Mouse (Mus musculus): ENCODE results near the gene Bcl2l14.

The Bcl2l14 gene

DNA sequence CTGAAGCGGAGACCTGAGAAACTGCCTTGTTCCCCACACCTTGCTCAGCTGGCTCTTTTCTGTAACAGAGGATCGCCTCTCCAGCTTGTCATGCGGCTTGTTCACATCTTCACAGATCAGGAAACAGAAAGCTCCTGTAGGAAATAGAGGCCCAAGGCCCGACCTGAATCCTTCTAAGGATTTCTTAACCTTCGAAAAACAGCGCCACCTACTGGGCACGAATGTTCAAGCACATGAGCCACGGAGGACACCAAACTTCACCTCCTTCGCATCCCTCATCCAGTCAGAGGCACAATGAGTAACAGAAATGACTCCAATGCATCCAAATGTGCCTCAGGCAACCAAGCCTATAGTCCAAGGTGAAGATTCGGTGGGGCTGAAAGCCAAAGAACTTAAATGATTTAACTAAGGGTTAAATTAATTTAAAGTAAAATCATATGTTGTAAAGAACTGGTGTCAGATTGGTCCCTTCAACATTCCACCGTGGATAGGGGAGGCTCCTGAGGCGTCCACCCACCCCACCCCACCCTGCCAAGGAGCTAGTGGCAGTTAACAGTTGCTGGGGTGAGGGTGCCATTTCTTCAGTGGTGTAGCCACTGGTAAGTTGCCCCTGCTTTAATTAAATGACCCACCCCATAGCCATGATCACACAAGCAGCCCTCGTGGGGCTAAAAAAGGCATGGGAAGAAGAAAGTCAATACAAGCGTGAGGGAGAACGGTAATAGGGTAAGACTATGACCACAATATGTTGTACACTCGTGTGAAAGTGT is 7.0 kb downstream of the Bcl2l14 start:
- DNase-seq (ENCODE audit: low read depth, low spot score), result no peak

DNA sequence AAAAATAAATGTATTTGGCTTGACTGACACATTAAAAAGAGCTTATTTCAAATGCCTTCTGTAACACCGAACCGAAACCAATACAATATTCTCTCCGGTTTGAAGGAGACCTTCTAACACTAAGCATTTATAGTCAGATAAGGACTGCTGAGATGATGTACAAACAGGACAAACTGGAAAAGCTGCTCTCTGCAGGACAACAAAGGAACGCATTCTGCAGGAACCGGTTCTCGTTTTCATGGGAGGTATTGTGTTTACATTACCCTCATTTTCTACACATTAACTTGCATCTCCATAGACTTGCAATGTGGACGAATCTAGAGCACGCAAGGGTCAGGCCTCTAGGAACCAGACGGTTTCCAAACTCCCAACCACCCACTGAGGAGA is 7.6 kb downstream of the Bcl2l14 start:
- DNase-seq (ENCODE audit: low read depth, low spot score), result no peak

DNA sequence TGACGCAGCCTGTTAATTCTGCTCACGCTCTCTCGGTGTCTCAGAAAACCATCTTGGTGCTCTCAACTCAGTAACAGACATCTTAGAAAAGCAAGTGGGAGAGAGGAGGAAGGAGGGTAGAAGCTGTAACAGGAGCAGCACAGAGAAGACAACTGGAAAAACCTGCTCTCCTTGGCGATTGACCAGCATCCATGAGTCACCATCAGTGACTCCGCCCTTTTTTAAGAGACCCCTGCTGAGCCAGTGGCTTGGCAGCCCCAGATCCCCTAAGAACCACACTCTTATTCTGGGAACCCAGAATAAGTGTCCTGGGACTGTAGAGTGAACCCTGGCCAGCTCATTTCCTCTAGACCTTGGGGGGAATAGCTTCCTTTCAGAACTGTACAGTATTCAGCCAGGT is 11.1 kb downstream of the Bcl2l14 start:
- no peak for DNase-seq (ENCODE audit: low read depth, low spot score)

DNA sequence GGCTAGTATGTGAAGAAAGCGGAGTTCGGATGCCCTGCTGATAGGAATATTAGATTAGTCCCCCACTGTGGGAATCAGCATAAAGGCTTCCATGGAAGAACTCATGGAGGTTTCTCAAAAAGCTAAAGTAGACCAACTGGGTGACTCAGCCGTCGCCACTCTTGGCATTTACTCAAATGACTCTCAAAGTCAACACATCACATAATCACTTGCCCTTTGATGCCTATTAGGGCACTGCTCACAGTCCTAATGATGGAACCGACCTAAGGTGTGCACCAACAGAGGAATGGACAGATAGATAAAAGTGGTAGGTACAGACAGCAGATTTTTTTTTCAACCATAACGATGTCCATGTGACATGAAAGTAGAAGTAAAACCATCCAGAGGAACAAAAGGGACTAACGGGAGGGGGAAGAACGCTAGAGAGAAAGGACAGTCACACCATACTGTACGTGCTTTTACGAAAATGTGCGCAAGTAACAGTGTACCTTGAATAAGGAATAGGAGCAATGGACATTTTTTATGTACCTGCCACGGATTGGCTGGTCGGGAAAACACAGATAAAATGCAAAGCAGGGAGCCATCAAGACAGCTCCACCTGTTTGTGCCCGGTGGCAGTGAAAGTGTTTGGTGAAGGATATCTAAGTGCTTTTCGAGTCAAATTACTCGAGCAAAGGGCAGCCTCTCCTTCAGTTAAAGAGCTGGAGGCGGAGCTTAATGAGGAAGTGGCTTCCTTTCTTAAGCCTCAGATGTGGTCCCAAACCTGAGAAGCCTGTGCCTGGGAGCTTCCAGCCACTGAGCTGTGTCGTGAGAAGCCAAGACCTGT is 17.8 kb downstream of the Bcl2l14 start:
- no peak for DNase-seq (ENCODE audit: low read depth, low spot score)

DNA sequence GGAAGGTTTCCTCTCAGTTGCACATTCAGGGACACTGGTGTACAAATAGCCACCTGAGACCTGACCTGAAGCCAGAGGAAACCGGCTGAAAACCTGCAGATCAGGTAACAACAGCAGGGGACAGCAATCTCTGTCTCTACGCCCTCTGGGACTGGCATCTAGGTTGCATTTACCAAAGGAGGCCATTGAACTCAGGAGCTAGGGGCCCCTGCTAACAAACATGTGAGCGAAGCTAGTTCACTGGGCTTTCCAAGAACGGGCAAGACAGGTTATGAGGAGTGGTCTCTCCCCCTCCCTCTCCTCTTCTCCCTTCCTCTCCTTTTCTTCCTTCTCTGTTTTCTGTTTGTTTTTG is 18.4 kb downstream of the Bcl2l14 start:
- DNase-seq (ENCODE audit: low read depth, low spot score), result no peak

DNA sequence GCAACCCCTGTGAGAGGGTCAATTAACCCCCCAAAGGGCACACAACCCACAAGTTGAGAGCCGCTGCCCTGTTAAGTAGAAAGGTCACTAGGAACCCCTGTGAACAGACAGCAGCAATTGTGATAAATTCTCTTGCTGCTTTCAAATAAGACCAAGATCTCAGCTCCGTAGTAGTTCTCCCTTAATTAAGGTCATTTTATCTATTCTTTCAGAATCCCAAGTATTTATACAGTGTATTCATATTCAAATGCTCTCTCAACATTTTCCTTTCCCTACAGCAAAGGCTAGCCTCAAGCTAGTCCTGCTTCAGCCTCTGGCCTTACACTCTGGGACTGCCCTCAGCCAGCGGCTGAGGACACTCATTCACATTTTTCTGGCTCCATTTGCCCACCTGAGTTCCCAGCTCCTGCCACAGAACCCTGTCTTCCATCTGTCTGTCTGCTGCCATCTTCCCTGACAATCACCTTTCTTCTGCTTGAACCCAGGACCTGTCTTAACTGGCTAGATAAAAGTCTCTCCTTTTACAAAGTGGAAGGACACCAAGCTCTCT is 20.5 kb downstream of the Bcl2l14 start:
- DNase-seq (ENCODE audit: low read depth, low spot score), result no peak

DNA sequence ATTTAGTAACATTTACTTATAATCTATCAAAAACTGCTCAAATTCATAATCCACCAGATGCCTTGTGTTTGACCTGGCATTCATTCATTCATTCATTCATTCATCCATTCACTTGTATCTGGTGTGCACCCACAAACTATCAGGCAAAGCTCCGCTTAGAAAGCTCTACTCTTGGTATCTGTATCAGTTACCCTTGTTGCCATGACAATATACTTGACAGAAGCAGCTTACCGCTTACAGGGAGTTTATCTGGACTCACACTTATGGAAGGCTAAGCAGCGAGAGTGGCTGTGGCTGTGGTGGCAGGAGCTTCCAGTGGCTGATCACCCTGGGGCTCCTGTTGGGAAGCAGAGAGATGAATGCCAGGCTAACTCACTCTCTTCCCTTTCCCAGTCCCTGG is 21.8 kb downstream of the Bcl2l14 start:
- no peak for DNase-seq (ENCODE audit: low read depth, low spot score)

DNA sequence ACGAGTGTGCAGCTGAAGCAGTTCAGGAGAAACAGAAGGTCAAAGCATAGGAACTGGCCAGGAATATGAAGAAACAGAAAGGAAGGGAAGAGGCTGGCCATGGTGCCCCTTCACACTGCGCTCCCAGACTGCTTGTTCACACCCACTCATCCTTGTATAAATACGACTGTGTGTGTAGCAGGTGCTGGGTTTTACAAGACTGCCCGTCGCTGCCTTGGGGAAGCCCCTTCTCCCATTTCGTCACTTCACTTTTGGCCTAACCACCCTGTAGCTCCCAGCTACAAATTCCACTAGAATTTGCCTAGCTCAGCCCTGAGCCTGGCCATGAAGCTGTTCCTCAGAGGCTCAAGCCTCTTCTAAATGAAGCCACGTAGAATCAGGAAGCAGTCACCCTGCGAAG is 24.3 kb downstream of the Bcl2l14 start:
- no peak for DNase-seq (ENCODE audit: low read depth, low spot score)

DNA sequence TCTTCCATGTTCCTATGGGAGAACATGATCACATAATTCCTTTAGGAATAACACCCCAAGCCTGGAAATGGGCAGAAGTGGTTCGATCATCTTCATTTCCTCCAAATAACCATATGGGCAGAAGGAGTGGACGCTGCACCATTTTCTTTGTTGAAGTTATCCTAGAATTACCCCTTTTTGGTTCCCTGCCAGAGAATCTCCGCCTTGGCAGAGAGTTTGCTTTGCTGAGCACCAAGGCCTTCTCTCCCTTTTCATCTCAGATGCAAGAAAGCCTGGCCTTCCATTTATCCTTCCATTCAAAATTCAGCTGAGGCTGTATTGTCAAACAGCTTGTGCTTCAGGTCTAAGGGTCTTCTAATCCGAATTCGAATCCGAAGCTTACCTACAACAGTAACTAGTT is 25.8 kb downstream of the Bcl2l14 start:
- DNase-seq (ENCODE audit: low read depth, low spot score), result no peak

DNA sequence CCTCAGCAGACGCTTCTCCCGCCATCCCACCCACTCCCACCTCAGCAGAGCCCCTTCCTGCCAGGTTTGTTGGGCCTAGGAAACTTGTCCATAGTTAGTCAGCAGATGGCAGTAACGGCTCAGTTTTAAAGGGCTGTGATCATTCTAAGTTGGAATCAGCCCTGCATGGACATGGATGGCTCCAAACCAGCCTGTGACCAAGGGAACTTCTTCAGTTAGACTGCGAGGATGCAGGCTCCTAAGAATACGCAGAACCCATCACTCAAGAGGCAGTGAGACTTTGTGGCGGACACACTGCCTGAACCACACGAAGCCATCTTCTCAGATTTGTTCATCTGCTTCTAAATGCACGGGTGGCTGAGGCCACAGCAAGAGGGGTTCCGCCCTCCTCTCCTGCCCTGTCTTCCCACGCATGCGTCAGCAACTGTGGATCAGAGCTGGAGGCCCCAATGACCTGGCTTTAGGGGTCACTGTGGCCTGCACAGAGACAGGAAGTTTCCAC is 29.1 kb downstream of the Bcl2l14 start:
- DNase-seq (ENCODE audit: low read depth, low spot score), result peak; percentile 50

DNA sequence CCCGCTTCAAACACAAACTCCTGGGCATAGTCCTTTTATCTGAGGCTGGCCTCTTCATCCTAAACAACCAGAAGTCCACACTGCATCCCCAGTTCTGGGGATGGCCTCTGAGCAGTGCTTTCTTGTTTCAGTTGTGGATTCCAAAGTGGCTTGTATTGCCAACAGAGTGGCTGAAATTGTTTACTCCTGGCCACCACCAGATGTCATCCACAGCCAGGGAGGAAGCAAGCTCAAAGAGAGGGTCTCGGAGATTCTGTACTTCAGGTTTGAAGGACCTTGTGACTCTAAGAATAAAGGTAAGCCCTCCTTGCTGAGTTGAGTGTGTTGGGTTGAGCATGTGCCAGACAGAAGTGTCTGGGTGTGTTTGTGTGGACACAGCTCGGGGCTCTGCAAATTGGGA is 31.0 kb downstream of the Bcl2l14 start:
- no peak for DNase-seq (ENCODE audit: low read depth, low spot score)

DNA sequence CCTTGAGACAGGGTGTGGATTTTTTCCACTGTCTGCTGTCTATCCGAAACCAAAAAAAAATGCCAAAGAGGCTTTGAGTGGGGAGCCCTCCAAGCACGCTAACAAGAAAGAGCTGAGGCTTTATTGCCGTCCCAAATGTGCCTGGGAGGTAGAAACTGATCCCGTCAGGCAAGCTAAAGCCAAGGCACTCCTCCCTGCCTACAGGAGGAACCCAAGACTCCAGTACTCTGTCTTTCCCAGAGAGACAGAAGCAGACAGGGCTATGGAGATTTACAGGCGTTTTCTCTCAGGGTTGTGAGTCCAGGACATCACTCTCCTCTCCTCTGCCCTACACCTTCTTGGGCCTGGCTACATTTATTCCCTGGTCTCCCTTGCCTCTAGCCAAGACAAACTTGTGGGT is 32.3 kb downstream of the Bcl2l14 start:
- no peak for DNase-seq (ENCODE audit: low read depth, low spot score)

DNA sequence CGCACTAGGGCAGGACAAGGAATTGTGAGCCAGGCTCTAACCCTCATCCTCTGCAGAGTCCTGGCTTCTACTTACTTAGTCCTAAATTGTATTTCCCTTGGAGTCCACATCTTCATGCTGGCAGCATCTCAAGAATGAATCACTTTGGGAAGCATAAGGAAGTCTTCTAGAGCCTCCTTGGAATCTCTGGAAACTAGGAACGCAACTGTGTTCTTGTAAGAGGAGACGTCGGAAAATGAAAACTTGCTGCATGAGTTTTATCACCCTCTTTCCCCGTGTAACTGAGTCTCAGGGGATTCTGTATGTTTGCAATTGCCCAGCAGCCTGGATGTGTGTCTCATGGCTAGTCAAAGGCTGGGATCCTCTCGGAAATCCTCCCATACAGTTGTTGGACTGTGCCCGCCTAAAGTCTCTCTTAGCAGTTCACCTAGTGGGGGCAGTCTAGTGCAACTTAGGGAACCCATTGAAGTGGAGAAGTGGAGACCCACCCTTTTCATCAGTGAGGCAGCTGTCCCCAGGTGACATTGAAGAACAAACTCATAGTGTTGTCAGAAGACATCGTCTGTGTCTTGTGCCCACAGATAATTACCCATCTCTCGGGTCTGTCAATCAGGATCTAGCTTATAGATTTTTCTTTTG is 34.2 kb downstream of the Bcl2l14 start:
- no peak for DNase-seq (ENCODE audit: low read depth, low spot score)

DNA sequence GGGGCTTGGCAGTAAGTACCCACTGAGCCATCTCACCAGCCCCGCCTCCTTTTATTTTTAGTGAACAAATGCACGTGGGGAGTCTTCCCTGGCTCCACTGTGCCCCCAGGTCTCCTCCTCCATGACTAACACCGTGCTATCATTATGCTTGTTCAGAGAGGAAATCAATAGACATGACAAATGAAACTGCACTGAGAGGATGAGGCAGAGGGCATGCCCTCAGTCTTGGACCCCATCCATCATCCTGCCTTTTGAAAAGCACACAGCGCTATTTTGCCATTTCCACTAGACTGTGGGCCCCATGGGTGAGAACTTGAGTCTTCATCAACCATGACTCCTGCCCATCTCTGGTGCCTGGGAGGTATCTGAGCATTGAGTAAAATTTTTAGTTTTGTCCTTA is 35.5 kb downstream of the Bcl2l14 start:
- no peak for DNase-seq (ENCODE audit: low read depth, low spot score)

DNA sequence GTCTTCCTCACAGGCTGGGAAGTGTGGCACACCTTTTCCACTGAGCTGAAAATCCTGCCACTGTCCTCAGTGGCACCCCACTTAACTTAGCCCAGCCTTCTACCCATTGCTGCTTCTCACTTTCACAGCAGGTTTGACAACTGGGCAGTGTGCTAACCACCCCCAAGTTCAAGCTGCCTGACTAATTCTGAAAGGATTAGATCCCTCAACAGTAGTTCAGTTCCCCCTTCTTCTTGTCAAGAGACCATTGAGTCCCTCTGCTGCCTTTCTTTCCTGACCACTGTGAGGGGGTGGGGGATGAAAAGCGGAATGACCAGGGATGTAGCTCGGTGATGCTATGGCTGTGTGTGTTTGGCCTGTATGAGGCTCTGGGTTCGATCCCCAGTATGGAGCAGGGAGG is 37.2 kb downstream of the Bcl2l14 start:
- DNase-seq (ENCODE audit: low read depth, low spot score), result no peak

DNA sequence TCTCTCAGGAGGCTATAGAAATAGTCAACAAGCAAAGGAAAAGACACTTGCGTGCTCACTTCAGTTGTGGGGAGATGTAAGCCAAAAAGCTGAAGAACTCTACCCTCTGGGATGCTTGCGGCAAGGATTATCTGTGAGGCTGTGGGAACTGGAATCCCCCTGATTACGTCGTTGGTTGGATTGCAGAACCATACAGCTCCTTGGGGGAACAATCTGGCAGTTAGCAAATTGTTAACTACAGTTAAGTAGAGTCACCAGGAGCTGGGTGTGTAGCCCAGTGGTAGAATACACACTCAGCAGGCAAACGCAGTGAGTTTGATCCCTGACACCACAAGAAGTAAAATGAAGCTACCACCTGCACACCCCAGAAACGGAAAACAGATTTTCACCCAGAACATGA is 37.9 kb downstream of the Bcl2l14 start:
- no peak for DNase-seq (ENCODE audit: low read depth, low spot score)

DNA sequence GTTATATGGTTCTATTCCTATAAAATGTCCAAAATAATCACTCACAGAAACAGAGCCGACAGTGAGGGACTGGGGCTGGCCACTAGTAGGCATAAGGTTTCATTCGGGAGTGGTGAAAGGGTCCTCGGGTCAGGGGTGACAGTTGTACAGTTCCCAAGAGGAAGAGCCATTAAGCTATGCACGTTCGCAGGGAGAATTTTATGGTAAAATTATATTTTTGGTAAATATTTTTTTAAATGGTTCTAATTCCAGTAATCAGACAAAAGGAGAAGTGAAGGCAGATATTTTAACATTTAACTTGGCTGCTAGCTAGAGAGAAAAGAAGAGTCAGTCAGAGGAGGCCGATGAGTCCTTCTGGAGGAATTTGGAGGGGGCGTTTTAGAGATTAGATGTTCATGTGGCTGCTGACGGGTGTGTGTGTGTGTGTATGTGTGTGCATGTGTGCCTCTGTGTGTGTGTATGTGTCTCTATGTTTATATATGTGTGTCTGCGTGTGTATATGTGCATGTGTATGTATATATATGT is 38.8 kb downstream of the Bcl2l14 start:
- no peak for DNase-seq (ENCODE audit: low read depth, low spot score)

DNA sequence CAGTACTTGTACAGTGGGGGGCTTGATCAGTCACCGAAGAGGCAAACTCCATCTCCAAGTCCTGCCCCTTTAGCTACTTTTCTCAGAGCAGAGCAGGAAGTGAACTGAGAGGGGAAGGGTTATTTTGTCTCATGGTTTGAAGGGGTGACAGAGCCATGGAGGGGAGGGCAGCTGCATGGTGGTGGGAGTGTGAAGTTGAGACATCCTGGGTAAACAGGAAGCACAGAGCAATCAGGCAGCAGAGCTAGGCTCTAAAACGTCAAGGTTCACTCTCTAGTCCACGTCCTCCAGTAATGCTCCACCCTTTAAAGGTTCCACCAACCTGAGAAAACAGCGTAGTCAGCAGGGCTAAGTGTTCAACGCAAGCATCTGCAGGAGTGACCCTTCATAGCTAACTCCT is 40.8 kb downstream of the Bcl2l14 start:
- no peak for DNase-seq (ENCODE audit: low read depth, low spot score)

DNA sequence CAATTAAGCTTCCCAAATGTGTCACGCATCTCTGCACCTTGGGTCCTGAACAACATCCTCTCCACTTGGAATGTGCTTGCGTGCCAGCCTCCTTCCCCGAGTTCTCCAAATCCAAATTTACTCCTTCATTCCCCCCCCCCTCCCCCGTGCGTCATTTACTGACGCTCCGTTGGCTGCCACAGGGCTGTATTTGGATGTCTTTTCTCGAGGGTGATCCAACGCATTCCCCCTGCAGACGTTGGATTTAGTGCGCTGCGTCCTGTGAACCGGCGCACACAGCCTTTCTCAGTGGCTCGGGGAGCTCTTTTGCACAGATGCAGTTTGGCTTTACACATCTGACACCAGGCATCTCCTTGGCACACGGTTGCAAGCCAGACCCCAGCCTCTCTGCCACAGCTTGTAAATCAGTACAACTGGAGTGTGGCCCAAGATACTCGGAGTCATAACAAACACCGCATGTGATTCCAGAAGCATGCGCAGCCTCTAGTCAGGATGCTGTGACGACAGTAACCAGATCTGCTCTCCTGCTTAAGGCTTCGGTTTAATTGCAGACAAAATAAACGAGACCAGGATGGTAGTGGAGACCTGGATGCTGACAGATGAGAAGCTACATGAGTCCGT is 43.4 kb downstream of the Bcl2l14 start:
- DNase-seq (ENCODE audit: low read depth, low spot score), result peak; percentile 43

DNA sequence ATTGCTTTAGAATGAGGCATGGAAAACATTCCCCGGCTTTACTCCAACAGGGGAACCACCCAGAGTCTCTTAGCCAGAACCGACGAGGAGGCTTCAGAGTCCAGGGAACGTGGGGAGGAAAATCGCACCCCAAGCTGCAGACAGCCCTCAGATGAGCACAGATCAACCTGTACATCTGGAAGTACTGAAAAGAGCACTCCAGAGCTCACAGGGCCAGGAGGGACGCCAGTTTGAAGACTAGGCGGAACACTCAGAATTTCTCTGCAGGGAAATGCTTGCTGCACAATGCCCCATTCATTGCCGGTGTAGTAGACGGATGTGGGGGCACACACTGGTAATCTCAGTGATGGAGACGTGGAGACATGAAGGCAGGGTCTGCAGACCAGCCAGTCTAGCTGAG is 43.9 kb downstream of the Bcl2l14 start:
- no peak for DNase-seq (ENCODE audit: low read depth, low spot score)

DNA sequence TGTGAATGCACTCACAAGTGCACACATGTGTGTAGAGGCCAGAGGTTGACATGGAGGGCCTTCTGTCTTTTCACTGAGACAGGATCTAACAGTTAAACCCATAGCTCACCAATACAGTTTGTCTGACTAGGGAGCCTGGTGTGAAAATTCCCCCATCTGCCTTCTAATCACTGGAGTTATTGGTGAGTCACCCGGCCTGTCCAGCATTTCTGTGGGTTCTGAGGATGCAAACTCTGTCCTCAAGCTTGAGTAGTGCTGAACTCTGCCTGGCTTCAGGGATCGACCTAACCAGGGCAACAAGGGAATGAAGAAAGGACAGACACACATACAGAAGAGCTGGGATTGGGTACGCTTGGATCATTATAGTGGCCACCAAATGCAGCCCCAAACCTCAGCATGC is 45.6 kb downstream of the Bcl2l14 start:
- no peak for DNase-seq (ENCODE audit: low read depth, low spot score)

DNA sequence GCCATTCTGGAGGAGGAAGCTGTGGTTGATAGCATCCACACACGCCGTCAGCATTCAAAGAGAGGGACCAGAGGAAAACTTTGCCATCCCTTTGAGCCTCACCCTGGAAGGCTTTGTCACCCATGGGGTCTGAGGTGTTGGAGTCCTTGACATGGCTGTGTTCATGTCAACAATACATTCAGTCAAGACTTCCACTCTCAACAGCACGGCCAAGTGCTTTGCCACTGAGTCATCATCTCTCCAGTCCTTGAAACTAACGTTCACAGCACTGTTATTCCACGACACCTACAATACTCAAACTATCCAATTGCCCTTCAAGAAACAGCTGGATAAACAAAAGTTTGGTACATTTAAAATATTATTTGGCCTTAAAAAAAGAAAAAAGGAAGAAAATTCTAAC is 46.1 kb downstream of the Bcl2l14 start:
- DNase-seq (ENCODE audit: low read depth, low spot score), result no peak

All from brain, embryonic 18.5 days (tissue).